Mouse (Mus musculus) ovary, postnatal 36 days (tissue): ENCODE measurements around the gene Plaur.
"Not testable (repeated sequence)": the region's sequence is repeated elsewhere in the genome, so short reads cannot be mapped to it uniquely, and the experiment has no call there.

Experiments used
- DNase-seq: peaks from one replicate; pipeline ENCODE4 v3.0.0; 2022; ENCODE audit warnings: low spot score, mixed read lengths

Plaur gene

DNA sequence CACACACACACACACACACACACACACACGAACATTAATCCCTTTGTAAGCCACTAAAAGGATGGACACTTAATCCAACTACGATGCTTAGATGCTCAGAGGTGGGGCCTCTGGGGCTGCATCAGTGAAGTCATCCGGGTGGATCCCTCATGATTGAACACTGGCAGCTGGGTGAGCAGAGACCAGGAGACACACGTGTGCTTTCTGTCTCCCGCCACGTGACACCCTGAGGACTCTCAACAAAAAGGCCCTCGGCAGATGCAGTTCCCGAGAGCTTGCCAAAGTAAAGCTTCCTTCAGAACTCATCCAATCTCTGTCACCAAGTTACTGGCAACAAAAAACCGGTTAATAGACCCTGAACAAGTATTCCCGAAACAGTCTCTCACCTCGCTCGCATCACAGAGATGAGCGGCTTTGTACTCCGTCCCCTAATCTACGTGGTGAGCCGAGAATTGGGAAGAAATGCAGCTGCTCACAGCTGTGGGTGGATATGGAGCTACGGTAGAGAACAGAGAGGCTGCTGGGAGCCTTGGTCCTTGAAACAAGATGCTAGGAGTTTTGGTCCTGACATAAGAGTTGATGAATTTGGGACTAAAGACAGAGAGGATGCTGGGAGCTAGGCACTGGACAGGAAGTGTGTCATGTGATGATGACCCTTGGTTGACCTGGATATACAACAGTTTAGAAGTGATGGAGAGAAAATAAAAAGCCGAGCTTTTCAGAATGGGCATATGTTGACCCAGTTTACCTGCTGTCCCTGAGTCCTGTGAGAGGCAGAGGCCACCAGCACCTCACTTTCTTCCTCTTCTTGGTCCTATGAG is 18.0 kb downstream of the Plaur start:
- DNase-seq, result no peak

DNA sequence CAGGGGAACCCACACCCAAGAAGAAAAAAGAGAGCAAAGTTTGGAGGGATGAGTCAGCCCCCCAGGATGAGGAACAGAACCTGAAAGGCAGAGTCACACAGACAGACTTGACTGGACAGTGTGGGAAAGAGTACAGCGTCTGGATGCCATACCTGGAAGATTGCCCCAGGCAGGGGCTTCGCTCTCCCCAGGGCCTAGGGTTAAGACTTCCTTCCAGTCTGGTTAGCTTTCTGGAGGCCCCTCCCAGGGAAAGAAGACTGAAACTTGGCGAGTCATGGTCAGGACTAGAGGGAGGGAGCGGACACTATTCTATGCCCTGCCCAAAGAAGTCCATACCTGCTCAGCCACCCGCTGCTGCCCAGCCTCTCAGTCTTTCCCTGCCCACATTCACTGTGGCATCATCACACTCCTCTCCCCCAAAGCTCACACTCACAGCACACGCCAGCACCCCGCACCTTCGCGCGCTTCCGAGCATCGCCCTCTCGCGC is 18.7 kb downstream of the Plaur start:
- no peak for DNase-seq

DNA sequence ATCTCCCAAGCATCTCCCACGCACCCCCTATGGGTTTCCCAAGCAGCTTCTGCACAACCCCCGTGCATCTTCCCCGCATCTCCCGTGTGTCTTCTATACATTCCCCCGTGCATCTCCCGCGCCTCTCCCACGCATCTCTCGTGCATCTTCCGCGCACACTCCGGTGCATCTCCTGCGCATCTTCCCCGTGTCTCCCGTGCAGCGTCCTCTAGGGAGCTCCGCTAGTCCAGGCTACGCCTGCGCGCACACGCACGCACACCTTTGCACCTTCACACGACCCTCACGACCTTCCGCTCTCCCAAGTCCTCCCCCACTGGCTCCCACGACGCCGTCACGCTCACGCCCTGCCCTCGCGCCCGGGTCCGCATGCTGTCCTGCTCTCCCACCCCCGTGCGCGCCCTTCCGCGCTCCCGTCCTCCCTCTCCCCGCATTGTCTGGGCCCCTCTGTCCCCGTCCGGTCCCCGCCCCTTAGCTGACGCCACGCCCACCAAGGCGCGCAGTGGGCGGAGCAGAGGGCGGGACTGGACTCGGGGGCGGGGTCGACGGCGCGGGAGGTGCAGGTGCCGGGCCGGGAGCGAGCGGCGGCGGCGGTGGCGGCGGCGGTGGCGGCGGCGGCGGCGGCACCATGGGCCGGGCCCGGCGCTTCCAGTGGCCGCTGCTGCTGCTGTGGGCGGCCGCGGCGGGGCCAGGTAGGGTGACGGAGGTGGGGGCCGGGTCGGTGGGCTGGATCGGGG is 19.4 kb downstream of the Plaur start, which contains the start of gene Cadm4:
Cadm4 (plus strand) TSS at position 550 of the 734 bp plus-strand sequence.
- peak; percentile 86 for DNase-seq

DNA sequence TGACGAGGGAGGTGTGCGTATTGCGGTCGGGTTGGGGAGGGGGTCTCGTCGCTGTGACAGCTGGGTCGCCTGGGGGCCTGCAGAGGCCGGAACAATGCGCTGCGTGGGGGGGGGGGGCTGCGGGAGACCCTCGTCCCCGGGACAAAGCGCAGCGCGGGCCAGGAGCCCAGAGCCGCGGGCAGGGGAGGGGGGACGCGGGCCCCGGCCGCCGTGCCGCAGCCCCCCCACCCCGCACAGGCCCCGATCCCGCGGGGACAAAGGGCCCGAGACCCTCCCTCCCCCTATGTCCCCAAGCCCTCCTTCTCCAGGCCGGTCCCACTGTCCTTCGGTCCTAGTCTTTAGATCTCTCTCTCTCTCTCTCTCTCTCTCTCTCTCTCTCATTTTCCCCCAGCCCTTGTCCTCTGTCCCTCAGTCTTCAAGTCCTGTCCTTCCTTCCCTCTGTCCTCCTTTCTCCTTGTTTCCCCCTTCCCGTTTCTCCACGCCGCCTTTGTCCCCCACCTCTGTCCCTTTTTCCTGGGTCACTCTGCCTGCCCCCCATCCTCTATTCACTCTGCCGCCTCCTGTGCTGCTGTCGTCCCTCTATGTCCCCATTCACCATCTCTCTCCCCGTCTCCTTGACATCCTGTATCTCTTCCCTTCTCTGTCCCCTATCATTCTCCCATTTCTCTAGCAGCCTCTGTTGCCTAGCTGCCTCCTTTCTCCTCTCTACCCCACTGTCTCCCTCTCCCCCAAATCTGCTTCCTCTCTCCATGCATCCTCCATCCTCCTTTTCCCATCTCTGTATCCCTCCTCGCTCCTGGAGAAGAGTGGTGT is 20.1 kb downstream of the Plaur start:
- DNase-seq, result no peak

DNA sequence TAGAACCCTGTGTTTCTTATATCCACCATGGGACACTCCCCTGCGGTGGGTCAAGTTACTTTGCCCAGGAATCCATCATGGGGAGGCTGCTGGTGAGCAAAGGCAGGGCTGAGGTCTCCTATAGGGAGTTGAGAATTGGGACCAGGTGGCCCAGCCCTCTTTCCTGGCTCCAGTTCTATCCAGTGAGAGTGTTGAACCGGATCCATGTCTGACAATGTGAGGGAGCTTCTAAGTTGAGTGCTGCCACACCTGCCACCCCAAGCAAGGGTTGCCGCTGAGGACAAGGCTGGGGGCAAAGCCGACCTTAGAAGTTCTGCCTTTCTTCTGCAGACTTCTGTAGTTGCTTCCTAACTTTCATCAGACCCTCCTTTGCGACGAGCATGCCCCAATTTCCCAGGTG is 21.0 kb downstream of the Plaur start:
- DNase-seq, result not testable (repeated sequence)

DNA sequence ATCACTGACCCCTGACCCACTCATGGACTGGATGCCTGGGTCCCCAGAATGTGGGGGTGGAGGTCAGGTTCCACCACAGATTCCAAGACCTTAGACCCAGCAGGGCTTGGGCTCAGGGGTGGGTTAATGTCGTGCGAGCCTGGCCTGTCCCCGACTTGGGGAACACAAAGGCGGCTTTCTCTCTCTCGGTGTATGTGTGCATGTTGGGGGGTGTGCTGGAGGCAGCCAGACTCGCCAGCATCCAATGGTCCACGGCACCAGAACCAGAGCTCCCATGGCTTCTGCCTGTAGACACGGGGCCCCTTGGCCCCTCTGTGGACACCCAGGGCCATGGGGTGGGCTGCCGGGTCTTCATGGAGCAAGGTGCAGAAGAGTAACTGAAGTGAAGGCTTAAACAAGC is 23.2 kb downstream of the Plaur start:
- DNase-seq, result no peak

DNA sequence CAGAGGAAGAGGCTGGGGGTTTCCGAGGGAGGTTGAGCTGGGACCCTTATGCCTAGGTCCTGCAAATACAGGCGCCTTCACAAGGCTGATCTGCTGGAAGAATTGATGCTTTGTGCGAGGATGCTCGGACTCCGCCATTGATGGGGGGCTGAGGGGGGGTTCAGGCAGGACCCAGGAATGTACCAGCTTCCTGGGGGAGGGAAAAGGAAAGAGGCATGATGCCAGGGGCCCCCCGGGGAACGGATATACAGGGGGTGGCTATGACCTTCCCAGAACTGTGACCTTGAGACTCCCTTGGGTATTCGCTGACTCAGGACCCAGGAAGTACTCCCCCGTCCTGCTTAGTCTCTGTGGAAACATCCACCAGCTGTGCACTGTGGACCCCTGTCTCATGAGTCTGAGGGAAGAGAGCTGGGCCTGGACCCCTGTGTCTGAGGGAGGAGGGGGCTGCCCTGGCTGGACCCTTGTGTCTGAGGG is 24.4 kb downstream of the Plaur start:
- DNase-seq, result no peak

DNA sequence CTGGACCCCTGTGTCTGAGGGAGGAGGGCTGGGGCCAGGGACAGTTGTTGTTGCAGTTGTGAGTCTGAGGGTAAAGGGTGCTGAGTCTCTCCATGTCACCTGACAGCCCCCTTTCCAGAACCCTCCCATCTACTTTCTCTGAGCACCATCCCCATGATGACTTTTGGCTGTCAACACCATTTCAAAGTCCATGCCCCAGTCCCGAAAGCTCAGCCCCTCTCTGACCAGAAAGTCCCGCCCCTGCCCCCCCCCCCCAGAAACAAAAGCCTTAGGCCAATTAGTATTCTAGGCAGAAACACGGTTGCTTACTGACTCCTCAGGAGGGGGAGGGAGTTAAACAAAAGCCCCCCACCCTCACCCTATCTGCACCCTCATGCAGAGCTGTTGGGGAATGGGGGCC is 25.1 kb downstream of the Plaur start:
- no peak for DNase-seq

DNA sequence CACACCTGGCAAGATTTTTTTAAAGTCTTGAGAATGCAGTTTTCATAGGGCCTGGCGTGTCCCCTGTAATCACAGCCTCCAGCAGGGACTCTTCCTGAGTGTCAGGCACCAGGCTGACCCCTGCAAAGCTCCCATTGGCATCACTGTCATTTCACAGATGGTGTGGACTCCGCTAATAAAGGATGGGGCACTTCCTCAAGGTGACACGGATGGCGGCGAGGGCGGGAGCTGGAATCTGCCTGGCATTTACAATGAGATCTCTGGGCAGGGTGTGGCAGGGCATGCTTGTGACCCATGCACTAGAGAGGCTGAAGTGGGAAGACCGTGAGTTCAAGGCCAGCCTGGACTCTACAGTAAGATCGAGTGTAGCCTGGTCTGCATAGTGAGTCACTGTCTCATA is 26.0 kb downstream of the Plaur start:
- no peak for DNase-seq

DNA sequence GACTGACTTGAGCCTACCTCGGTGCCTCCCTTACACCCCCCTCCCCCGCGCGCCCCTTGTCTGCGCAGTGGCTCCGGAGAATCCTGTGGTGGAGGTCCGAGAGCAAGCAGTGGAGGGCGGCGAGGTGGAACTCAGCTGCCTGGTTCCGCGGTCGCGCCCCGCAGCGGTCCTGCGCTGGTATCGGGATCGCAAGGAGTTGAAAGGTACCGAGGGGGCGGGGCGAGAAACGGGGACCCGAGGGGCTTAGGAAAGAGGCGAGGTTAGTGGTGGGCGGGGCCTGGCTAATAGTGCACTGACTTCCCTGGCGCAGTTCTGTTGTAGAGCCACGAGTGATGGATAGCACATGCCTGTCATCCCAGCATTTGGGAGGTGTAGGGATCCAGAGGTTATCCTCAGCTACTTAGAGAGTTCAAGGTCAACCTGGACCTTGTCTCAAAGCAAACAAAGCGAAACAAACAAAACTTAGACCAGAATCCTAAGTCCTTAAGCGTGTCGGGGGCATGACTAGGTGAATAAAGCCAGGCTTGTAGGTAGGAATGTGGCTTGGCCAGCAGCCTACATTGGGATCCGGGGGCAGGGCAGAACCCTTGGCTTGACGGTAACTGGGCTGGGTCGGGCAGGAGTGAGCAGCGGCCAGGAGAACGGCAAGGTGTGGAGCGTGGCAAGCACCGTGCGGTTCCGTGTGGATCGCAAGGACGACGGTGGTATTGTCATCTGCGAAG is 37.7 kb downstream of the Plaur start:
- DNase-seq, result no peak

DNA sequence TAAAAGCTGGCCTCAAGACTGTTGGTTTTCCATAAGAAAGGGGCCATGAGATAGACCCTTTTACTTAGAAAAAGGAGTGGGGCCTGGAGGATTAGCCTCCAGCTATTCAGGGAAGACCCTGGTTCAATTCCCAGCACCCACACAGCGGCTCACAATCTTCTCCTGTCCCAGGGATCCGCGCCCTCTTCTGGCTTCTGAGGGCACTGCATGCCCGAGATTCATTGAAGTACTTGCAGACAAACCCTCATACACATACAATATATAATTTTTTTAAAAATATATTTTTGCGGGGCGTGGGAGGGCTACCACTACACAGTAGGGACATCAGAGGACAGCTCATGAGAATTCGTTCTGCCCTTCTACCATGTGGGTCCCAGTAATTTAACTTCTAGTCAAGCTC is 38.6 kb downstream of the Plaur start:
- no peak for DNase-seq

DNA sequence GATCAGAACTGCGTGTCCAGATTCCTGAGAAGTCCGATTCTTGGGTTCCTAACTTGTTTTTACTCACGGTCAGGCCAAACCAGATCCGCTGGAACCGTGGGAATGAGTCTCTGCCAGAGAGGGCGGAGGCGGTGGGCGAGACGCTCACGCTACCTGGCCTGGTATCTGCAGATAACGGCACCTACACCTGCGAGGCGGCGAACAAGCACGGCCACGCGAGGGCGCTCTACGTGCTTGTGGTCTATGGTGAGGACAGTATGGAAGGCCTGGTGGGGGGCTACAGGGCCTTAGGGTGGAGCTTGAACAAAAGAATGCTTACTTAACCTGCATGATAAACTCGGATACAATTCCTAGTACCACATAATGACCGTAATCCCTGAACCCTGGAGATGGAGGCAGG is 39.2 kb downstream of the Plaur start:
- DNase-seq, result no peak

DNA sequence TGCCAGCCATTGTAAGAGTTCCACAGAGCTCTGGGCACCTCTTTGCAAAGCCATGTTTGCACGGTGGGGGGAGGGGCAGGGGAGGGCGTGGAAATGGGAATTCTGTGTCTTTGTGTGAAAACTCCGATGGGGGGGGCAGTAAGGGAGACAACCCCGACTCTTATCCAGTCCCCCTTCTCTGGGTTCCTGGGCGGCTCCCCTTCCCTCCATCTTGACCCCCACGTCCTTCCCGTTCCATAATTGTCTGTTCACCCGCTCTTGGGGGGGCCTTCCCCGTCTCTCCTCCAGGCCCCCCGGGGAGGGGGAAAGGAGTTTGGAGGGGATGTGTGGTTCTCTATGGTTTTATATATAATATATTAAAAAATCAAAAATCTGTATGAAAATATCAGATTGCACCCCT is 41.7 kb downstream of the Plaur start:
- no peak for DNase-seq

DNA sequence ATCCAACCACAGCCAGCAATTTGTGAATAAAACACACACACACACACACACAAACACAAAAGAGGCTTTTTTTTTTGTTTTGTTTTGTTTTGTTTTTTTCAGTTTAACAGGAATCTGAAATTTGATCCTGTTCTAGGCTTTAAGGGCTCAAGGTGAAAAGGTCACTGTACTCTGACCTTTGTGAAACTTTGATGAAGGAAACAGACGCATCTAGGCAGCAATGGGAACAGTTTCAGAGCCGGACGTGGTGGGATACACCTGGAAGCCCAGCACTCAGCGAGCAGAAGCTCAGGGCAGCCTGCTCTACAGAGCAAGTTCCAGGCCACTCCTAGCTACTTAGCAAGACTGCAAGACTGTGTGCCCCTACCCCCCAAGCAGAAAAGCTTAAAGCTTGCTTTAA is 42.6 kb downstream of the Plaur start:
- DNase-seq, result no peak

DNA sequence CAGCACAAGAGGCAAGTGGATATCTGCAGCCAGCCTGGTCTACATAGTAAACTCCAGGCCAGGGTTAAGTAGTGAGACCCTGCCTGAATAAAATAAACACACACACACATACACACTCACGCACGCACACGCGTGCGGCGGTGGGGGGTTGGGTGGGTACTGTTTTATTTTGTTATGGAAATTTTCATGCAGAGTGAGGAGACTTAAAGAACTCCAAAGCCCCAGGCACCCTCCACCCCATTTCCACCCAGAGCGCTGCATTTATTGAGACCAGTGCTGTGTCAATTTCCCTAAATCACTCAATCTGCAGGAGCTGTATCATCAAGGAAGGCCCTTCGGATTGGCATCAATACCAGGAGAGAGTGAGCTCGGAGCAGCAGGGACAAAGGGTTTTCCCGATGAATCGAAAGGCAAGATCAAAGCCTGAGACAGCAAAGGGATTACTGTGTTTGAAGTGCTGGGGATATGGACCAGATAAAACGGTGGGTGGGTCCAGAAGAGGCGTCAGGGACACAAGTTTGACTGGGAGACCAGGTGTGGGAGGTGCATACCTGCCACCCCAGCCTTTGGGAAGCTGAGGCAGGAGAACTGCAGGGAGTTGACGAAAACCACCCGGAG is 43.3 kb downstream of the Plaur start:
- DNase-seq, result no peak

DNA sequence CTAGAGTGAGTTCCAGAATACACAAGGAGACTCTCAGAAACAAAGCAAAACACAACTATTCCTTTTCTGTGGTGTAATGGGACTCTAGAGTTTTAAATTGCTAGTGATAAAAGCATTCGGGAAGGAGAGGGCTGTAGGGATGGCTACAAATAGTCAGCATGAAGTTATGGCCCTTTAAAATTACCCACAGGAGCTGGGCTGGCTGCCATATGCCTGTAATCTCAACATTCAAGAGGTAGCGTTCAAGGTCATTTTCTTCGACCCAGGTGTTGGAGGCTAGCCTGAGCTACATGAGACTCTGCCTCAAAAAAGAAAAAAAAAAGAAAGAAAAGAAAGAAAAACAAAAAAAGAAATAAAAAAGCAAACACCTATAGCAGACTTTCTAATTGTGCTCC is 43.8 kb downstream of the Plaur start:
- DNase-seq, result no peak

DNA sequence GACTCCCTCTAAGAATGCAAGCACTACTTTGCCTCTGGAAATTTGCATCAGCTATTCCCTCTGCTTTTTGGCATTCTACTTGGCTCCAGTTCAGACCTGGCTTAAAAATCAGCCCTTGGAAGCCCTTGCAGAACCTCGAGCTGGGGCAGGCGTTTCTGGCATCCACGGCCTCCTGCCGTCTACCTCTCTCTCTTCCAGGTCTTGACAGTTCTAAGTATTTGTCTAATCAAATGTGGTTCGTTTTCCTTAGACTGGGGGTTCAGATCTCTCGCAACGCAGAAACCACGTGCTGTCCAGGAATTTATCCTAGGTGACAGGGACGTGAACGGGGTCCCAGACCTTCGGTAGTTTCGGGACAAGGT is 44.2 kb downstream of the Plaur start:
- DNase-seq, result peak; percentile 24

DNA sequence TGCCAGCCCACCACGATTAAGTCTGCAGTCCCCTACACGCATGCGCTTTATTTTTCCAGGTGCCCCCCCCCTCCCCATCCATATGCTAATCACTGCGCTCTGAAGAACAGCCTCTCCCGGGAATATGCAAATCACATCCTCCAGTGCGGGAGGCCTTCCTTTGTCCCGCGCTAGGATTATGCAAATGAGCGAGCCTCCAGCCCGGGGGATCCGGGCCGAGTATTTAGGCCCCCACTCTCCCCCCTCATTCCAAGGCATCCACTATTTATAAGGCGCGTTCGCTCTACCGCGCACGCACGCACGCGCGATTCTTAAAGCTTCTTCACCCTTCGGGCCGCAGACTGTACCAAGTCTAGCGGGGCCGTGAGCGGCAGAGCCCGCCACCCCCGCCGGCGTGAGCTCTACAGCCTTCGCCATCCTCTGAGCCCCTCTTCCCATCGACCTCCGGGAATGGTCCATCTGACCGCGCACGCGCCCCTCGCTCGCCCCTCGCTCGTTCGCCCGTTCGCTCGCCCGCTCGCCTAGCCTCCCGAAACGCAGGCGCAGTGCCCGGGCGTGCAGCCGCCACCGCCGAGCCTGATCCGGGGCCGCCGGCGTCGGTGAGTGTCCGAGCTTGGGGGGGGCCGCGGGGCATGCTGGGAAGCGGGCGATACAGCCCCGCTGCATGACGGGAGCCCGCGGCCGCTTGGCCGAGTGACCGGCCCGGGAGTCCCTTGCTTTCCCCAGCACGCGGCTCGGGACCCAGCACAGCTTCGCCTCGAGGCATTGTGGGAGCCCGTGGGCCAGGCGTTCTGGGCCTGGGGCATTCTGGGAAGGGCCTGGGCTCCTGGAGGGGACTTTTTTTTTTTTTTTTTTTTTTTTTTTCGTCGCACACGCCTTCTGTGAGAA is 44.8 kb downstream of the Plaur start, which contains the start of gene Zfp428:
Zfp428 (plus strand) TSS at position 169 of the 888 bp plus-strand sequence.
- peak; percentile 87 for DNase-seq

DNA sequence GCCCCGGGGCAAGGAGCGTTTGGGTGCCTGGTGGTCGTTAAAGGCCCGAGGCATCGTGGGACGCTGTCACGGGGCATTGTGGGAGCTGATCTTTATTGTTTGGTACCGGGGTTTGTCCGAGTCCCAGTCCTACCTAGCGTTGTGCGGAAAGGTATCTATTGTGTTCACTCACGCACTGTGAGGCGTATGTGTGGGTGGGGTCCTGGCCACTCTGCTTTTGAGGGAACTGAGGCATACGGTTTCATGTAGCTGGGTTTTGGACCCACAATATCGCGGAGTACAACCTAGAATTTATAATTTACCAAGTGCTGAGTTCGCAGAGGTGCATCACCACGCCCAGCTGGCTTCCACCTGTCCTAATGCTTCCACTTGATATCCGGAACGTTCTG is 45.4 kb downstream of the Plaur start:
- DNase-seq, result no peak

DNA sequence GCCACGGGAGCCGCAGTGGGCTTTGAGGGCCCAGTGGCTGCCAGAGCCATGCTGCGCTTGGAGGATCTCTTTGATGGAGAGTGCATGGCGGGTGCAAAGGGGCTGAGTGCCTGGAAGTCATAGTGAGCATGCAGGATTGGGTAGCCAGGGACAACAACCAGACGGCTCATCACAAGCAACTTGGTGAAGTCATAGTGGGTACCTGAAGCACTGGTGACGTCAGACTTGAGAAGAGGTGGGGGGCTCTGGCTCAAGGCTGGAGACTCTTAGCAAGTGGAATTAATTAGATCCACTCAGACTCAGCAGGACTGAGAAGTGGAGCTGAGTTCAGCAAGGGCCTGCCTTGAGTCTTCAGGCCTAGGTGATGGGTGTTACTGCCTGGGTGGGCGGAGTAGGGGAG is 50.1 kb downstream of the Plaur start, which contains the start of gene AC161166.1:
AC161166.1 (minus strand) TSS at position 101 of the 400 bp plus-strand sequence.
- DNase-seq, result no peak
